Mouse (Mus musculus) cerebellum, adult 2 months (tissue): ENCODE measurements at regions not wholly inside any gene's neighbourhood (a gene's known extent, or its start where the extent isn't known, plus 50 kb on each side); places are given as distances from the start of the nearest gene placed in this dataset.

Experiments
- DNase-seq, 2 experiments: peaks; one replicate each; pipeline ENCODE4 v3.0.0; 2021
- H3K27ac ChIP-seq: fragments of 200-500 bp; 2 replicates; pipeline ENCODE4 v1.5.1; 2012; ENCODE audit warnings: low read length, control low read depth, inconsistent platforms; ENCODE audit not compliant: insufficient read depth
- H3K27me3 ChIP-seq: fragments of 200-500 bp; 2 replicates; pipeline ENCODE4 v1.6.1; 2012; ENCODE audit warnings: inconsistent platforms, mild to moderate bottlenecking, low read length, moderate library complexity; ENCODE audit not compliant: control insufficient read depth, insufficient read depth
- H3K4me1 ChIP-seq: fragments of 200-500 bp; 2 replicates; pipeline ENCODE4 v1.6.1; 2011; ENCODE audit warnings: low read length; ENCODE audit not compliant: control insufficient read depth, insufficient read depth
- H3K4me3 ChIP-seq: fragments of 200-500 bp; replicated peaks from 2 replicates; pipeline ENCODE3; 2011; ENCODE audit warnings: mild to moderate bottlenecking, low read depth, low read length, control low read depth; ENCODE audit not compliant: insufficient read depth
- CTCF ChIP-seq: fragments of 200-500 bp; IDR thresholded peaks from 2 replicates; pipeline ENCODE4 v1.5.1; 2011; ENCODE audit warnings: low read depth, mild to moderate bottlenecking, control low read depth, low read length, moderate library complexity, borderline replicate concordance; ENCODE audit not compliant: insufficient read depth
- POLR2A ChIP-seq: fragments of 200-500 bp; IDR thresholded peaks from 2 replicates; pipeline ENCODE4 v1.6.1; 2011; ENCODE audit warnings: low read length, control low read depth, borderline replicate concordance; ENCODE audit not compliant: insufficient read depth
- WGBS: fragments of 180-500 bp; shearing (Covaris S2); methylation state at CpG from one replicate; pipeline ENCODE4 v1.1.7; 2018; 5-methylcytosine and 5-hydroxymethylcytosine counted together

- peak in 1 of 2 experiments; percentile 5 for DNase-seq
- TF ChIP-seq POLR2A (no peak), CTCF (no peak)
- Histone ChIP-seq H3K4me3 (no peak overlapping the region), H3K27ac (no peak overlapping the region), H3K4me1 (no peaks in the 10 kb centered on the region), H3K27me3 (no peaks in the 10 kb centered on the region)
- WGBS = 5% methylated on average over 13 of the region's 13 CpGs
Observed at GRCm38 (mm10) chr19:30450869-30451542, 98.5 kb downstream of the Dkk1 start.

GRCm38 (mm10) chr19:30451543-30451920 is 97.9 kb downstream of the Dkk1 start:
- no peak overlapping the region for H3K27ac ChIP-seq
- no peak for TF ChIP-seq POLR2A
- TF ChIP-seq CTCF = no peak
- no peak overlapping the region for H3K4me3 ChIP-seq
- no peak for DNase-seq
- WGBS = 13% methylated on average over 8 of the region's 8 CpGs
- H3K4me1 ChIP-seq = no peaks in the 10 kb centered on the region
- H3K27me3 ChIP-seq = no peaks in the 10 kb centered on the region

- Histone ChIP-seq H3K27ac (no peak overlapping the region), H3K4me3 (no peak overlapping the region), H3K4me1 (no peaks in the 10 kb centered on the region), H3K27me3 (no peaks in the 10 kb centered on the region)
- no peak for DNase-seq
- WGBS = 61% methylated on average over 11 of the region's 11 CpGs
- TF ChIP-seq CTCF (no peak), POLR2A (no peak)
Observed at GRCm38 (mm10) chr19:30452671-30453070, 96.8 kb downstream of the Dkk1 start.

GRCm38 (mm10) chr19:30483436-30483835 is 66.0 kb downstream of the Dkk1 start:
- TF ChIP-seq CTCF (no peak), POLR2A (no peak)
- DNase-seq = no peak
- Histone ChIP-seq H3K27me3 (no peaks in the 10 kb centered on the region), H3K4me1 (no peaks in the 10 kb centered on the region), H3K4me3 (no peak overlapping the region), H3K27ac (no peak overlapping the region)
- WGBS = 10% methylated on average over 4 of the region's 4 CpGs

- no peak overlapping the region for H3K4me3 ChIP-seq
- H3K27me3 ChIP-seq = no peaks in the 10 kb centered on the region
- no peak overlapping the region for H3K27ac ChIP-seq
- no peak for TF ChIP-seq POLR2A
- TF ChIP-seq CTCF = no peak
- 15% methylated on average over 3 of the region's 3 CpGs for WGBS
- DNase-seq = no peak
- H3K4me1 ChIP-seq = no peaks in the 10 kb centered on the region
Observed at GRCm38 (mm10) chr19:30489786-30490185, 59.7 kb downstream of the Dkk1 start.

GRCm38 (mm10) chr19:30490916-30491315 is 58.5 kb downstream of the Dkk1 start:
- Histone ChIP-seq H3K27ac (no peak overlapping the region), H3K27me3 (no peaks in the 10 kb centered on the region), H3K4me1 (no peaks in the 10 kb centered on the region), H3K4me3 (no peak overlapping the region)
- DNase-seq = no peak
- WGBS = 54% methylated on average over 9 of the region's 9 CpGs
- TF ChIP-seq CTCF (no peak), POLR2A (no peak)
